Mouse (Mus musculus) right cerebral cortex, postnatal 14 days (tissue): ENCODE measurements around the gene 1700092M07Rik.

ENCODE experiments used
- DNase-seq: peaks from one replicate; pipeline ENCODE4 v3.0.0; 2022

The 1700092M07Rik gene

GRCm38 (mm10) chr19:8740603-8741002 lies at the start of gene 1700092M07Rik:
TSS of gene 1700092M07Rik (plus strand) at chr19:8740718.
- no peak for DNase-seq

GRCm38 (mm10) chr19:8691871-8692539 lies 48.5 kb upstream of the 1700092M07Rik start:
- DNase-seq, result no peak

GRCm38 (mm10) chr19:8692740-8693139 lies 47.8 kb upstream of the 1700092M07Rik start:
- no peak for DNase-seq

DNA sequence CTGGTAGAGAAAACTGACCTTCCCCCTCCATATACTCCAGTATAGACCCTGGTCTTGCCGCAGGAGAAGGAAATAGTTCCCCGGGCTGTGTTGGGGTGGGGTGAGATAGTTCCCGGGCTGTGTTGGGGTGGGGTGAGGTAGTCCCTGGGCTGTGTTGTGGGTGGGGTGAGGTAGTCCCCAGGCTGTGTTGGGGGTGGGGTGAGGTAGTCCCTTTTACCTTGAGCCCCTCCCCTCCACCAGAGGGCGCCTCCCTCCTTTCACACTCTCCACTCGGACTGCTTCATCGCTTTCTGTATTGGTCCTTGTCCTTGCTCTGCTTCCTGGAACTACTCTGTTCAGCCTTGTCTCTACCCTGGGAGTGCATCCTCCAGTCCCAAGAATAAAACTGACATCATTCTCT lies 45.2 kb upstream of the 1700092M07Rik start:
- DNase-seq, result no peak

DNA sequence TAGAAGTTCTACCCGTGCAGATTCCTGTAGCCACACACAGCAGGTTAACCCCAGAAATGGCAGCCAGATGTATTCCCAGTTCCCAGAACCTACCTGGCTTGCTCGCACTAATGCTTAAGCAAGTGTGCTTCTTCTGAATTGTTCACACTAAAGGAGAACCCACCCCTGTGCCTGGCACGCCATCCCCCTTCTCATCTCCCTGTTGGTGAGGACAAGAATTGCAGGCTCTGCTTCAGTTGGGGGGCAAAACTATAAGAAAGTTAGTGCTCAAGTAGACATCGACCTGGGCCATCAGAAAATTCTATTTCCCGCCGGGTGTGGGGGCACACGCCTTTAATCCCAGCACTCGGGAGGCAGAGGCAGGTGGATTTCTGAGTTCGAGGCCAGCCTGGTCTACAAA lies 40.9 kb upstream of the 1700092M07Rik start:
- DNase-seq, result no peak

DNA sequence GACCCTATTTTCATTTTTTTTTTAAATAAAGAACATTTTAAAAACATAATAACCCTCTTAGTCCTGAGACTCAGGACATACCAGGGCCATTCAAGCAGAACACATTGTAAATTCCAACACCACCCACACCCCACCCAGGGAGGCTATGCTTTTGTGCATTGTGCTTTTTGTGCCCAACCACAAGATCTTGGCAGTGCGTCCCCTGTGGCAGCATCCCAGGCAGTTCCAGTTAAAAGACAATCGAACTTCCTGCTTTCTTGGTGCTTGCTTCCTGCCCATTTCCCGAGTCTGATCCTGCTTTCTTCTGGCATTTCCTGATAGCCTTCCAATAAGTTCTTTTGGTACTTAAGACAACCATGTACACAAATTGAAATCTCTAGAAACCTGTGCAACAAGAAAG lies 38.1 kb upstream of the 1700092M07Rik start:
- no peak for DNase-seq

DNA sequence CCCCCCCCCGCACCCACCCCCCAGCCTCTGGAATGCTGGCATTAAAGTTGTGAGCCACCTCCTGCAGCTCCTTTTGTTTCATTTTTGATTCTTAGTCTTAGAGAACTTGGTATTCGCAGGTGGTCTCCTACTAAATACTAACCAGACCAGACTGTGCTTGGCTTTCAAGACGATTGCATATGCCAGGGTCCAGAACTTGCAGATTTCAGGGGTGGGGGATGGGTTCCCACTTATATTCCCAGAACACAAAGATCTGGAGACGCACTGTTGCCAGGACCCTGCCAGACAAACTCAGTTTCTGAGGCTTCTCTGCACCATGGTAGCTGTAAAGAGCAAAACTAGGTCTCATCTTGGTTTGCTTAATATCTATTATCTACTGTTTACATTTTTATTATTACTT lies 36.9 kb upstream of the 1700092M07Rik start:
- no peak for DNase-seq

- DNase-seq, result no peak
These were observed 35.4 kb upstream of the 1700092M07Rik start for GRCm38 (mm10) chr19:8705026-8705708.

- DNase-seq, result no peak
These were observed 34.3 kb upstream of the 1700092M07Rik start for GRCm38 (mm10) chr19:8706132-8706667.

DNA sequence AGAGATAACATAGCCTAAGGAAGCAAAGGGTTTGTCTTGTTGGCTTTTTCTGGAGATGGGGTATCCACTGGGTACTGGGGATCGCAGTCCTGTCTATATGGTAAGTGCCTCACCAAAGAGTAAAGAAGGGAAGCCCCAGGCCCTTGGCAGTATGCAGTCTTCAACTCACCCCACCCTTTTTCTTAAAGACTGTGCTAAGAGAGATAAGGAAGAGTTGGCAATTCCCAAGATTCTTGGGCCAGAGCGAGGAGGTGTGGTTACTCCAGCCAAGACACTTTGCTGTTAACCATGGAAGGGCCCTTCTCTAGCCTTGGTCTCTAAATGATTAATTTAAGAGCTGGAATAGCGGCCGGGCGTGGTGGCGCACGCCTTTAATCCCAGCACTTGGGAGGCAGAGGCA lies 33.6 kb upstream of the 1700092M07Rik start:
- no peak for DNase-seq

GRCm38 (mm10) chr19:8708954-8709353 lies 31.6 kb upstream of the 1700092M07Rik start:
- no peak for DNase-seq

GRCm38 (mm10) chr19:8710057-8710456 lies 30.5 kb upstream of the 1700092M07Rik start:
- no peak for DNase-seq

- no peak for DNase-seq
These were observed 29.0 kb upstream of the 1700092M07Rik start for GRCm38 (mm10) chr19:8711506-8711905.

GRCm38 (mm10) chr19:8711949-8712869 lies 28.3 kb upstream of the 1700092M07Rik start:
- DNase-seq, result no peak

- DNase-seq, result peak; percentile 68
These were observed 27.6 kb upstream of the 1700092M07Rik start for GRCm38 (mm10) chr19:8712870-8713305.

DNA sequence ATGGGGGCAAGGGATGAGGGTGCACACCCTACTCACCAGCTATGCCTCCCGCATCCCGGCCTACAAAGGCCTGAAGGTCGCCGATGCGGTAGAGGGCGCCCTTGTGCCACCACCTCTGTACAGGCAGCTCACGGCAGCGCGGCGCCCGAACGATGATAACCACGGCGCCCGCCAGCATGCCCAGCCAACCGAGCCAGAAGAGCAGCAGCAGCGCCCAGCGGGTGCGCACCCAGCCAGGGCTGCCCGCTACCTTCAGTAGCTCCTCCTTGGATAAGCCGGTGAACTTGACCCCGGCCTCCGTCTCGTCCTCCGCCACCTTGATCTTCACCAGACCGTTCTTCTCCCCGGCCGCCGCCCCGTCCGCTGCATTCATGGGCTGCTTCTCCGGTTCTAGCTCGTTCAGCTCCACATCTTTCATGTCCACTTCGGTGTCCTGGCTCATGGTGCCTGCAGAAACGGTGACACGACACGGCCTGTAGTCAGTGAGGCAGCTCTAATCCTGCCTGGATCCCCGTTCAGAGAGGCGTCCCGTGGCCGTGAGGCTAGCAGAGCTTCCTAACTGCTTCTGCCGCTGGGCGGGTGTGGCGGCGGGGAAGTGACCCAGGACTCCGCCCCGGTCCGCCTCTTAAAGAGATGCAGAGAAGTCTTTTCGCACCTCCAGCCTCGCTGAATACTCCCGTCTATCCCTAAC lies 27.1 kb upstream of the 1700092M07Rik start:
- peak; percentile 95 for DNase-seq

- DNase-seq, result no peak
These were observed 26.4 kb upstream of the 1700092M07Rik start for GRCm38 (mm10) chr19:8713997-8714652.

DNA sequence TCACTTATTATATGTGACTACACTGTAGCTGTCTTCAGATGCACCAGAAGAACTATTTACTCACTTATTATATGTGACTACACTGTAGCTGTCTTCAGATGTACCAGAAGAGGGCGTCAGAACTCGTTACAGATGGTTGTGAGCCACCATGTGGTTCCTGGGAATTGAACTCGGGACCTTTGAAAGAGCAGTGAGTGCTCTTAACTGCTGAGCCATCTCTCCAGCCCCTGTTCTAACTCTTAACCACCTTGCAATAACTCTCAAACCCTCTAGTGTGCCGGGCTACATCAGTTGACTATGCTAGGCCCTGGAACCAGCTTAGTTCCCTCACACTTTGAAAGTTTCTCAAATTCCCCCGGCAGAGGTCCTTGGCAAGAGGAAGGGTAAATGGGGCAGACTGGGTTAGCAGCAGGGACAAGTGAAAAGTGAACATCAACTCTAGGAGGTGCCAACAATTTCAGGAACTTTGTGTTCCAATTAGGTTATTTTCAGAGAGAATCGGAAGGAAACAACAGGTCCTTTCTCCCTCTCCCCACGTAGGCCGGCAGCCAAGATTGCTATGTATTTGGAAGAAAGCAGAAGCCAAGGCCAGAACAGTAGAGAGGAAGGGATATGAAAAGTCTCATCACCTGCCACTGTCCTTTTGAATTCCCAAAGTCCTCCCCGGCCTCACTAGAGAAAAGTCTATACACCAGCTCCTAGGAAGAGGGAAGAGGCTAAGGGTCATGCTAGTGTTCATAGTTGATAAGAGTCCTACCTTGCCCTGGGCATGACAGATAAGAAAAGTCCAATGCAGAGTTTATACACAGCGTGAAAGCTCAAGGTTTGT lies 25.7 kb upstream of the 1700092M07Rik start:
- no peak for DNase-seq

- no peak for DNase-seq
These were observed 24.4 kb upstream of the 1700092M07Rik start for GRCm38 (mm10) chr19:8715868-8716766.
